Mouse (Mus musculus): ENCODE data around the gene Unc5c. TPM values are rescaled to one million over a fixed set of nuclear protein-coding genes. Genes with fewer than 3 reads are reported as not detected.

Unc5c gene
- polyA plus RNA-seq, 1 experiment = 0.22 TPM

DNA sequence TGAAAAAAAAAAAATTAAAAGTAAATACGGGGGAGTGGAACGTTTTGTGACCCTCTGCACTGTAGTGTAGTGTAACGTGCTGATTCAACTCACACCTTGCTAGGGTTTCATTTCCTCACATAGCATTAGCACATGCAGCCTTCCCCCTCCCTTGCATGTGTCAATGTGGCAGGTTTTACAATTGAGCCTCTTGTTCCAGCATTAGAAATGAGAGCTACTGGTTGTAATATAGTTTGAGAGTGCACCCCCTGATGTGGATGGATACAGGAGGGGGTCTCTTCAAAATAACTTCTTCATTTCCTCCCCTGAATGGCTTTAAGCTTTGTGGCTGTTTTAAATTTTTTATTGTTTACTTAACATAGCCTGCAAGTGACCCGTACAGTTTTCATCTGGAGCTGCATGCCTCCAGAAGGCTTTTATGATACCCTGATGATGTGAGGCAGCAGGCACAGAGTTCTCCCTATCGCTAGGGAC, 82.4 kb downstream of the Unc5c start:
- Histone ChIP-seq H3K36me3 (ENCODE audit: control insufficient read depth, insufficient read depth, low read length) (no peaks in the 10 kb centered on the region), H3K27ac (ENCODE audit: control insufficient read depth, insufficient read depth, low read depth, low read length) (no peak overlapping the region), H3K27me3 (ENCODE audit: control insufficient read depth, insufficient read depth, low read length) (no peaks in the 10 kb centered on the region), H3K4me1 (ENCODE audit: control insufficient read depth, insufficient read depth, low read length) (peaks cover 3% of the 10 kb centered on the region), H3K4me3 (ENCODE audit: control insufficient read depth, low read depth, low read length) (no peak overlapping the region)
- TF ChIP-seq POLR2A (IDR thresholded peaks at IDR 0.05; ENCODE audit: control insufficient read depth, low read depth, low read length) (no peak), CTCF (IDR thresholded peaks at IDR 0.05; ENCODE audit: control insufficient read depth, insufficient read depth, insufficient replicate concordance, low read depth, low read length) (no peak)

DNA sequence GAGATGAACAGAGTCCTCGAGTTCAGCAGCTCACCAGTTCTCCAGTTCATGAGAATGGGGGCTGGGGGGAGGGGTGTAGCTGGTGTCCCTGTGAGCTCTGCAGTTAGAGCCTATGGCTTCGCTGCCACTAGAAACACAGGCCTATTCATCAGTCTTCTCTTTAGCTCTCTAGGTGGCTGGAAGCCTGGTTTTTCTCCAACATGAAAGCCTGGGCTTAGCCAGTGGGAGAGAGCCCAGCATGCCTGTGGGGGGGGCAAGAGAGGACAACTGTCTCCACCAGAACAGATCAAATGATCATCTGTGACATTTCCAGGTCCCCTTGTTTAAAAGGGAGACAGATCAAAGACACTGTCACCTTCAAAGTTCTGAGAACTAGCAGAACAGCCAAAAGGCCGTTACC, 84.6 kb downstream of the Unc5c start:
- Histone ChIP-seq H3K36me3 (ENCODE audit: control insufficient read depth, insufficient read depth, low read length) (no peaks in the 10 kb centered on the region), H3K4me3 (ENCODE audit: control insufficient read depth, low read depth, low read length) (no peak overlapping the region), H3K4me1 (ENCODE audit: control insufficient read depth, insufficient read depth, low read length) (peaks cover 3% of the 10 kb centered on the region), H3K27ac (ENCODE audit: control insufficient read depth, insufficient read depth, low read depth, low read length) (no peak overlapping the region), H3K27me3 (ENCODE audit: control insufficient read depth, insufficient read depth, low read length) (no peaks in the 10 kb centered on the region)
- TF ChIP-seq CTCF (IDR thresholded peaks at IDR 0.05; ENCODE audit: control insufficient read depth, insufficient read depth, insufficient replicate concordance, low read depth, low read length) = no peak
- no peak for TF ChIP-seq POLR2A (IDR thresholded peaks at IDR 0.05; ENCODE audit: control insufficient read depth, low read depth, low read length)

DNA sequence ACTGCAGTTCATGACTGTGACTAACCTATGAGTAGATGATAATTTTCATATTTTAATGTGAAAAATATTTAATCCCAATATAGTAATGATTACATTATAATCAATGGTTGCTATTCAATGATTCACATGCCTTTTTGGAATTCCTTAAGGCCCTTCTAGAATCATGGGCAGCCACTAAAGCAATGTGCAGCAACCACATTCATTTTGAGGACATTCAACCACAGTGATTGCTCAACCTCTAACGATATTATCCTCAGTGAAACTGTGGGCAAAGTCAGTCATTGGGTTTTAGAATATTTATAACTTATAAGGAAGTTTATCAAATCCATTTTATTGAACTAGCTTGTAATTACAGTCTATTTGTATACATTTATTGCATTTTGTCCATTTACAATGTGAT, 87.9 kb downstream of the Unc5c start:
- no peaks in the 10 kb centered on the region for H3K36me3 ChIP-seq (ENCODE audit: control insufficient read depth, insufficient read depth, low read length)
- no peaks in the 10 kb centered on the region for H3K27me3 ChIP-seq (ENCODE audit: control insufficient read depth, insufficient read depth, low read length)
- H3K4me3 ChIP-seq (ENCODE audit: control insufficient read depth, low read depth, low read length) = no peak overlapping the region
- H3K27ac ChIP-seq (ENCODE audit: control insufficient read depth, insufficient read depth, low read depth, low read length) = no peak overlapping the region
- H3K4me1 ChIP-seq (ENCODE audit: control insufficient read depth, insufficient read depth, low read length) = peaks cover 3% of the 10 kb centered on the region
- TF ChIP-seq POLR2A (IDR thresholded peaks at IDR 0.05; ENCODE audit: control insufficient read depth, low read depth, low read length) = no peak
- no peak for TF ChIP-seq CTCF (IDR thresholded peaks at IDR 0.05; ENCODE audit: control insufficient read depth, insufficient read depth, insufficient replicate concordance, low read depth, low read length)

DNA sequence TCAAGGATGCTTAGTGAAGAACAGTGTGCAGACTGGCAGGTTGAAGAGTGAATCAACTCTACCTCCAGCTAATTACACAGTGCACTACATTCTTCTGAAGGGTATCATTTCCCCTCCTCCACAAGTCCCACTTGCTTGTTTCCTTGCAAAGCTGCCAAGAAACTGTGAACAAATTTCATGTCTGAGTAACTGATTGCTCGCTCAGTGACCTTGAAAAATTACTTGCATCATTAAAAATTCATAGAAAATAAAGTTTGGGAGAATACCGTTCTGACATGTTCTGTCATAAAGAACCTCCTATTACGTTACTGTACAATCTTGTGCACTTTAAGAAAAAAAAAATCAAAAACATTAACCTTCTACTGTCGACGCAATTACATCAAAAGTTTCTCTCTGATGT, 92.1 kb downstream of the Unc5c start:
- Histone ChIP-seq H3K27ac (ENCODE audit: control insufficient read depth, insufficient read depth, low read depth, low read length) (no peak overlapping the region), H3K4me3 (ENCODE audit: control insufficient read depth, low read depth, low read length) (no peak overlapping the region), H3K27me3 (ENCODE audit: control insufficient read depth, insufficient read depth, low read length) (no peaks in the 10 kb centered on the region), H3K4me1 (ENCODE audit: control insufficient read depth, insufficient read depth, low read length) (no peaks in the 10 kb centered on the region), H3K36me3 (ENCODE audit: control insufficient read depth, insufficient read depth, low read length) (no peaks in the 10 kb centered on the region)
- TF ChIP-seq CTCF (IDR thresholded peaks at IDR 0.05; ENCODE audit: control insufficient read depth, insufficient read depth, insufficient replicate concordance, low read depth, low read length) (no peak), POLR2A (IDR thresholded peaks at IDR 0.05; ENCODE audit: control insufficient read depth, low read depth, low read length) (no peak)

DNA sequence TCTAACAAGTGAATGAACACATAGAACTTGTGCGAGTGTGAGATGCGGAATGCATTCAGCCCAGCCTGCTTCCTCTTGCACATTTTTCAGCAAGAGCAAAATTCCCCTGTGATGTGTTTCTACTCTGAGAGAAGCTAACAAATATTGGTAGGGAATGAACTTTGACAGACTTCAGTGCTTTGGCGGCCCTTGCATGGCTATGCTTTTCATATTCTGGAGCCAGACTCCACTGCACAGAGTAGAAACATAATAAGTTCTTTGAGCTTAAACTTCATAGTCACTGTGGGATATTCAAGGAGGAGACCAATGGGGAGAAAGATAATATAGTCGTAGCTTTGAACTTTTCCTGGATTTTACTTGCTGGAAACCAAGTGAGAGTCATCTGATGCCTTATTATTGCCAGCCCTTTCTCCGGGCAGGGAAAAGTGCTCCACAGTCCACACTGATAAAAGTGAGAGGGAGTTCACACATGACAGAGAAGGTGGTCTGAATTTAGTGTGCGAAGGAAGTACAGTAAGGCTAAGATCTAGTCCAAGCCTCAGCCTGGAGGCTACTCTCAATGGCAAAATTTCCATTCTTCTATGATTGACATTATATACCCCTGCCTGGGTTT, 110.2 kb downstream of the Unc5c start:
- H3K4me3 ChIP-seq (ENCODE audit: control insufficient read depth, low read depth, low read length) = no peak overlapping the region
- H3K4me1 ChIP-seq (ENCODE audit: control insufficient read depth, insufficient read depth, low read length) = no peaks in the 10 kb centered on the region
- no peaks in the 10 kb centered on the region for H3K36me3 ChIP-seq (ENCODE audit: control insufficient read depth, insufficient read depth, low read length)
- H3K27ac ChIP-seq (ENCODE audit: control insufficient read depth, insufficient read depth, low read depth, low read length) = no peak overlapping the region
- TF ChIP-seq POLR2A (IDR thresholded peaks at IDR 0.05; ENCODE audit: control insufficient read depth, low read depth, low read length) (no peak), CTCF (IDR thresholded peaks at IDR 0.05; ENCODE audit: control insufficient read depth, insufficient read depth, insufficient replicate concordance, low read depth, low read length) (no peak)
- H3K27me3 ChIP-seq (ENCODE audit: control insufficient read depth, insufficient read depth, low read length) = no peaks in the 10 kb centered on the region

DNA sequence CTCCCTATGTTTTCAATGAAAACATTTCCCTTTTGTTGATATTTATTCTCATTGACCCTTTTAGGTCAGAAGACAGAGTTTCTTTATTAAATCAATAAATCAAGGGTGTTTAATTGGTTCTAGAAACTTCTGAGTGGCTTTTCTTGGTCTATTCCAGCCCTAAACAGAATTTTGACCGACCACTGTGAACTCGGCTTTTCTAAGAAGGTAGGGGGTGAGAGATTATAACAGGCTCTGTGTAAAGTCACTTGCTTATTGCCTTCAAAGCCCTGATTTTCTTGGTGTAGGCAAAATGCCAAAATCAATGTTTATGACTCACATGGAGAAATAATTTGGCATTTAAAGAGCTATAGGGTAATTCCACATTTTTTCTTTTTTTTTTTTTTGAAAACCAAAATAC, 112.4 kb downstream of the Unc5c start:
- Histone ChIP-seq H3K27ac (ENCODE audit: control insufficient read depth, insufficient read depth, low read depth, low read length) (no peak overlapping the region), H3K36me3 (ENCODE audit: control insufficient read depth, insufficient read depth, low read length) (no peaks in the 10 kb centered on the region), H3K4me1 (ENCODE audit: control insufficient read depth, insufficient read depth, low read length) (no peaks in the 10 kb centered on the region), H3K27me3 (ENCODE audit: control insufficient read depth, insufficient read depth, low read length) (no peaks in the 10 kb centered on the region), H3K4me3 (ENCODE audit: control insufficient read depth, low read depth, low read length) (no peak overlapping the region)
- TF ChIP-seq POLR2A (IDR thresholded peaks at IDR 0.05; ENCODE audit: control insufficient read depth, low read depth, low read length) (no peak), CTCF (IDR thresholded peaks at IDR 0.05; ENCODE audit: control insufficient read depth, insufficient read depth, insufficient replicate concordance, low read depth, low read length) (no peak)

DNA sequence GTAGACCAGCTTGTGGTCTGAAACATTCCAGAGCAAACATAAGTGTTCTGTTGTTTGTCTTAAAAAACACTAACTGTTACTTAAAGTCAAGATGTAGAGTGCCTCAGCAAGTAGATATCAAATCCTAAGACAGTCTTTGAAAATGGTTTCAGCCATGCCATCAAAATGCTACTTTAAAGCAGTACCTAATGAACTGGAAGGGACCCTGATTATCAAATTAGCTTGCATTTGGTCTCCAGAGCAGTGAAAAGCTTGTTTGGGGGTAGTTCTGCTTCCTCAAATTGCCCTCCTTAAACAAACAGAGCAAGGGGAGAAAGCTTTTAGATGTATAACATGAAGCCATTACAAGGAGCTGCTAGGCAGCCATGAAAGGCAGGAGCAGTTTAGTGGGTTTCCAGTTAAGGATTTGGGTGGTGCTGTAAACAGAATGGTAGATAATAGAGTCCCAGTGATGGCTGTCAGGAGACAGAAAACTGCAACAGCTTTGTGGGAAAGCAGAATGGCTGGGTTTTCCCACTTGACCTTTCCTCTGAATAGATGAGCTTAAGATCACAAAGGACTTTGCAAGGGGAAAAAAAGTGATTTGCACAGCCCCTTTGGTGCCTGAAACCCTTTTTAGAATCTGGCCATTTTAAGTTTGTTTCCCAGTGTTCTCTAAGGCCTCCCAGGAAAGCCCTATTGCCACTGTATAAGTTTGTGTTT, 116.3 kb downstream of the Unc5c start:
- Histone ChIP-seq H3K27ac (ENCODE audit: control insufficient read depth, insufficient read depth, low read depth, low read length) (no peak overlapping the region), H3K4me1 (ENCODE audit: control insufficient read depth, insufficient read depth, low read length) (no peaks in the 10 kb centered on the region), H3K4me3 (ENCODE audit: control insufficient read depth, low read depth, low read length) (no peak overlapping the region), H3K27me3 (ENCODE audit: control insufficient read depth, insufficient read depth, low read length) (no peaks in the 10 kb centered on the region), H3K36me3 (ENCODE audit: control insufficient read depth, insufficient read depth, low read length) (no peaks in the 10 kb centered on the region)
- no peak for TF ChIP-seq CTCF (IDR thresholded peaks at IDR 0.05; ENCODE audit: control insufficient read depth, insufficient read depth, insufficient replicate concordance, low read depth, low read length)
- TF ChIP-seq POLR2A (IDR thresholded peaks at IDR 0.05; ENCODE audit: control insufficient read depth, low read depth, low read length) = no peak

All from testis, adult 2 months (tissue).